Comparison of ENCODE assay signal across 11 mouse cellular contexts in the genomic region with DNA sequence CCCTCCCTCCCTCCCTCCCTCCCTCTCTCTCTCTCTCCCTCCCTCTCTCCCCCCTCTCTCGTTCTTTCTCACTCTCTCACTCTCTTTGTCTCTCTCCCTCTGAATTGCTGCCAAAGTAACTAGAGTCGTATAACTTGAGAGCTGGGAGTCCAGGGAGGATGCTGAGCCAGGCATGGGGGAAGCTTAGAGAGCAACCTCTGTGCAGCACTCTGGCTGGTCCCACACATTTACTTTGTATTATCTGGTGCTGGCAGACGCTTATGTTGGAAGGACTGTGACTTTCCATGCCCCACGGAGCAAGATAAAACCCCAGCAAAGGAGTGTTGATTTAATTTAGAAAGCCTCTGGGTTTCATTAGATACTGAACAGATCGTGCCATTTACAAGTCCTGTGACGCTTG.
DNase-seq lines count a peak whose midpoint lies in the region; ATAC-seq and TF ChIP-seq lines count a peak whose summit lies in the region.
"Had no signal": no experiment of that assay in that cellular context is flagged by ENCODE, and none has a peak within 500 bp of the region (broad histone marks: within the 10 kb centered on the region; RNA-seq: fewer than 3 reads in every experiment).

No protein-coding gene starts in this region.

- ATAC-seq in heart, embryonic 14.5 days (ENCODE audit: insufficient number of reproducible peaks, insufficient read depth, low FRiP score, low read depth) = peak; percentile 90
- peak; percentile 37; the same call in 1 of the 2 replicates for ATAC-seq in stomach, embryonic 16.5 days (ENCODE audit: insufficient read depth, low FRiP score)
- ATAC-seq in stomach, postnatal 0 days (ENCODE audit: low FRiP score, low TSS enrichment) = no peak
- peak; percentile 68; the same call in 1 of the 2 replicates for ATAC-seq in hindbrain, embryonic 16.5 days
- ATAC-seq in neural tube, embryonic 15.5 days (ENCODE audit: low FRiP score) = peak; percentile 71; the same call in 1 of the 2 replicates
- ATAC-seq in intestine, postnatal 0 days = no peak

- no peaks in the 10 kb centered on the region for H3K27me3 ChIP-seq in heart, embryonic 14.5 days (ENCODE audit: control insufficient read depth, insufficient read depth, low read length)
- no peaks in the 10 kb centered on the region for H3K27me3 ChIP-seq in heart, embryonic 10.5 days (ENCODE audit: insufficient read depth, poor library complexity, severe bottlenecking)
- H3K27me3 ChIP-seq in stomach, embryonic 16.5 days (ENCODE audit: control insufficient read depth, insufficient read depth, low read length) = no peaks in the 10 kb centered on the region
- H3K27me3 ChIP-seq in stomach, postnatal 0 days (ENCODE audit: control insufficient read depth, insufficient read depth, low read length) = no peaks in the 10 kb centered on the region
- no peaks in the 10 kb centered on the region for H3K27me3 ChIP-seq in hindbrain, embryonic 16.5 days (replicated peaks; ENCODE audit: control insufficient read depth, insufficient read depth, low read length)
- no peaks in the 10 kb centered on the region for H3K27me3 ChIP-seq in neural tube, embryonic 15.5 days (replicated peaks)
- no peaks in the 10 kb centered on the region for H3K27me3 ChIP-seq in intestine, postnatal 0 days (replicated peaks; ENCODE audit: control insufficient read depth, insufficient read depth, low read length)

- H3K9me3 ChIP-seq in heart, embryonic 14.5 days (ENCODE audit: control insufficient read depth, low read length) = no peaks in the 10 kb centered on the region
- H3K9me3 ChIP-seq in heart, embryonic 10.5 days = no peaks in the 10 kb centered on the region
- no peaks in the 10 kb centered on the region for H3K9me3 ChIP-seq in stomach, embryonic 16.5 days (replicated peaks; ENCODE audit: control insufficient read depth, low read length)
- H3K9me3 ChIP-seq in stomach, postnatal 0 days (ENCODE audit: control insufficient read depth, low read length) = no peaks in the 10 kb centered on the region
- H3K9me3 ChIP-seq in hindbrain, embryonic 16.5 days (ENCODE audit: control insufficient read depth, low read length) = no peaks in the 10 kb centered on the region
- H3K9me3 ChIP-seq in neural tube, embryonic 15.5 days (replicated peaks) = no peaks in the 10 kb centered on the region
- no peaks in the 10 kb centered on the region for H3K9me3 ChIP-seq in intestine, postnatal 0 days (ENCODE audit: control insufficient read depth)

- H3K4me3 ChIP-seq in heart, embryonic 14.5 days (ENCODE audit: control insufficient read depth in 1 of 2, insufficient read depth in 1 of 2, low read depth in 1 of 2, low read length in 2 of 2) = no peak overlapping the region
- no peak overlapping the region for H3K4me3 ChIP-seq in heart, embryonic 10.5 days
- no peak overlapping the region for H3K4me3 ChIP-seq in stomach, embryonic 16.5 days (replicated peaks; ENCODE audit: low read length)
- H3K4me3 ChIP-seq in stomach, postnatal 0 days (ENCODE audit: low read depth, low read length) = no peak overlapping the region
- no peak overlapping the region for H3K4me3 ChIP-seq in hindbrain, embryonic 16.5 days (ENCODE audit: low read length)
- no peak overlapping the region for H3K4me3 ChIP-seq in neural tube, embryonic 15.5 days (replicated peaks)
- no peak overlapping the region for H3K4me3 ChIP-seq in intestine, postnatal 0 days (ENCODE audit: low read depth, low read length)
- H3K4me3 ChIP-seq in lung, adult 2 months (replicated peaks; ENCODE audit: extremely low read depth, low read depth, low read length) = no peak overlapping the region
- H3K4me3 ChIP-seq: left cerebral cortex, adult 2 months had no signal

- no peak for TF ChIP-seq POLR2A in lung, adult 2 months (IDR thresholded peaks at IDR 0.05; ENCODE audit: borderline replicate concordance, extremely low read depth, low read depth, low read length)

- TF ChIP-seq EP300 in stomach, postnatal 0 days (optimal IDR thresholded peaks at IDR 0.05) = no peak

- no peaks in the 10 kb centered on the region for H3K36me3 ChIP-seq in heart, embryonic 14.5 days (ENCODE audit: control insufficient read depth, insufficient read depth, low read length)
- H3K36me3 ChIP-seq in heart, embryonic 10.5 days = no peaks in the 10 kb centered on the region
- no peaks in the 10 kb centered on the region for H3K36me3 ChIP-seq in stomach, embryonic 16.5 days (ENCODE audit: control insufficient read depth, insufficient read depth, low read length)
- no peaks in the 10 kb centered on the region for H3K36me3 ChIP-seq in stomach, postnatal 0 days (ENCODE audit: control insufficient read depth, insufficient read depth, low read length)
- H3K36me3 ChIP-seq in hindbrain, embryonic 16.5 days (ENCODE audit: control insufficient read depth, insufficient read depth, low read length) = no peaks in the 10 kb centered on the region
- H3K36me3 ChIP-seq in neural tube, embryonic 15.5 days = no peaks in the 10 kb centered on the region
- H3K36me3 ChIP-seq in intestine, postnatal 0 days (ENCODE audit: control insufficient read depth, insufficient read depth) = no peaks in the 10 kb centered on the region

- no peak overlapping the region for H3K9ac ChIP-seq in heart, embryonic 14.5 days (ENCODE audit: low read length)
- H3K9ac ChIP-seq in stomach, embryonic 16.5 days (ENCODE audit: low read length) = no peak overlapping the region
- H3K9ac ChIP-seq in stomach, postnatal 0 days (ENCODE audit: low read length) = no peak overlapping the region
- no peak overlapping the region for H3K9ac ChIP-seq in hindbrain, embryonic 16.5 days (ENCODE audit: low read depth, low read length)
- no peak overlapping the region for H3K9ac ChIP-seq in neural tube, embryonic 15.5 days (replicated peaks)
- no peak overlapping the region for H3K9ac ChIP-seq in intestine, postnatal 0 days (ENCODE audit: low read depth, low read length)

- 14% methylated on average over 6 of the region's 6 CpGs for whole genome bisulfite sequencing in heart, embryonic 14.5 days
- 29% methylated on average over 6 of the region's 6 CpGs for WGBS in heart, embryonic 10.5 days
- WGBS in stomach, embryonic 16.5 days = 27% methylated on average over 6 of the region's 6 CpGs
- WGBS in stomach, postnatal 0 days = 32% methylated on average over 6 of the region's 6 CpGs
- WGBS in hindbrain, embryonic 16.5 days = 9% methylated on average over 6 of the region's 6 CpGs
- WGBS in neural tube, embryonic 15.5 days = 11% methylated on average over 6 of the region's 6 CpGs
- WGBS in intestine, postnatal 0 days = 34% methylated on average over 6 of the region's 6 CpGs
- 43% methylated on average over 5 of the region's 6 CpGs for WGBS in lung, adult 2 months

- peaks cover 0 to 2% of the 10 kb centered on the region in 2 experiments; a peak in 1 of 4 replicates for H3K4me1 ChIP-seq in heart, embryonic 14.5 days (ENCODE audit: control insufficient read depth in 2 of 2, insufficient read depth in 2 of 2, low read length in 2 of 2)
- H3K4me1 ChIP-seq in heart, embryonic 10.5 days = 0 out of 2 replicates have a peak, but pooled peaks cover 5% of the 10 kb centered on the region
- 0 out of 2 replicates have a peak, but pooled peaks cover 2% of the 10 kb centered on the region for H3K4me1 ChIP-seq in stomach, embryonic 16.5 days (ENCODE audit: control insufficient read depth, insufficient read depth, low read length)
- H3K4me1 ChIP-seq in stomach, postnatal 0 days (replicated peaks; ENCODE audit: control insufficient read depth, insufficient read depth) = no peaks in the 10 kb centered on the region
- peaks cover 6% of the 10 kb centered on the region for H3K4me1 ChIP-seq in hindbrain, embryonic 16.5 days (ENCODE audit: control insufficient read depth, insufficient read depth, low read depth, low read length)
- peaks cover 17% of the 10 kb centered on the region for H3K4me1 ChIP-seq in neural tube, embryonic 15.5 days
- H3K4me1 ChIP-seq in intestine, postnatal 0 days (replicated peaks; ENCODE audit: control insufficient read depth, insufficient read depth, low read length) = no peaks in the 10 kb centered on the region
- no peaks in the 10 kb centered on the region for H3K4me1 ChIP-seq in lung, adult 2 months (ENCODE audit: control insufficient read depth, insufficient read depth, low read length)

- H3K4me2 ChIP-seq in heart, embryonic 14.5 days (ENCODE audit: low read length) = no peak overlapping the region
- no peak overlapping the region for H3K4me2 ChIP-seq in stomach, embryonic 16.5 days (ENCODE audit: low read depth, low read length)
- no peak overlapping the region for H3K4me2 ChIP-seq in stomach, postnatal 0 days (replicated peaks; ENCODE audit: low read depth)
- H3K4me2 ChIP-seq in hindbrain, embryonic 16.5 days (ENCODE audit: low read length) = no peak overlapping the region
- no peak overlapping the region for H3K4me2 ChIP-seq in neural tube, embryonic 15.5 days
- H3K4me2 ChIP-seq in intestine, postnatal 0 days (replicated peaks; ENCODE audit: low read depth) = no peak overlapping the region

- no peak for DNase-seq in heart, embryonic 10.5 days (ENCODE audit: low spot score)
- no peak for DNase-seq in stomach, postnatal 0 days (ENCODE audit: low spot score)
- no peak for DNase-seq in lung, adult 2 months
- DNase-seq: lung, postnatal 10 days; thymus, postnatal 36 days had no signal

- no peak overlapping the region for H3K27ac ChIP-seq in heart, embryonic 14.5 days (replicated peaks in 1 of 2; ENCODE audit: control insufficient read depth in 1 of 2, insufficient read depth in 1 of 2, low read depth in 2 of 2, low read length in 2 of 2)
- no peak overlapping the region for H3K27ac ChIP-seq in heart, embryonic 10.5 days
- no peak overlapping the region for H3K27ac ChIP-seq in stomach, embryonic 16.5 days (ENCODE audit: low read length)
- no peak overlapping the region for H3K27ac ChIP-seq in stomach, postnatal 0 days (replicated peaks)
- no peak overlapping the region for H3K27ac ChIP-seq in hindbrain, embryonic 16.5 days (ENCODE audit: low read depth, low read length)
- H3K27ac ChIP-seq in neural tube, embryonic 15.5 days (replicated peaks) = no peak overlapping the region; the same call in 1 of the 2 replicates
- no peak overlapping the region for H3K27ac ChIP-seq in intestine, postnatal 0 days (ENCODE audit: low read depth, low read length)
- H3K27ac ChIP-seq: left cerebral cortex, adult 2 months had no signal

- no peak for TF ChIP-seq CTCF in stomach, postnatal 0 days (IDR thresholded peaks at IDR 0.05; ENCODE audit: low read depth)
- no peak for TF ChIP-seq CTCF in intestine, postnatal 0 days (IDR thresholded peaks at IDR 0.05; ENCODE audit: low read depth)
- no peak for TF ChIP-seq CTCF in lung, adult 2 months (IDR thresholded peaks at IDR 0.05; ENCODE audit: insufficient read depth, low read length)

Comparison
In these comparisons a context has a peak if more than half of its experiments do, and no peak if none do; other contexts are left out.
1. ATAC-seq: peak in heart, embryonic 14.5 days (single experiment), stomach, embryonic 16.5 days (single experiment), hindbrain, embryonic 16.5 days (single experiment) and neural tube, embryonic 15.5 days (single experiment); none in stomach, postnatal 0 days (single experiment) and intestine, postnatal 0 days (single experiment).